Mouse (Mus musculus): Measurements from ENCODE around the gene Iqca. TPM values are rescaled to one million over a fixed set of nuclear protein-coding genes. Genes with fewer than 3 reads are reported as not detected.
A peak's percentile ranks its signal among the peaks of the same experiment; 100 is the strongest.

The Iqca gene
- total RNA-seq, 2 experiments from 2014 or later = 0.79 to 0.88 TPM

DNA sequence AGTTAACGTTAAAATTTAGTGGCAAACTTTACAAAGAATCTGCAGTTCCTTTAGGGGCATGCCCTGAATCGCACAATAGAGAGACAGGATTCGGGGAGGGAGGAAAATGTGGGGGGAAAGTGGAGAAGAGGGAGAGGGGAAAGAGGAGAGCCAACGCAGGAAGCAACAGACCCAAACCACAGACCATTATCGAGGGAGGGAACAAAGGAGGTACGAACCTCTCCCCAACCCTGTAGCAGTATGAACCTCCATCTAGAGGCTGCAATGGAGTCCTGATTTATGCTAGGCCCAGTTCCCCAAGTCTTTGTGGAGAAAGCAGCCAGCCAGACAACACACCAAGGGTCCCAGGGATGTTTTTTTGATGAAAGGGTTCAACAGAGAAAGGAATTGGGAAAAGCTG, 586 bp upstream of the Iqca start:
- no peak for DNase-seq
- intact Hi-C loops (cut with DNase I) = no loop called here

DNA sequence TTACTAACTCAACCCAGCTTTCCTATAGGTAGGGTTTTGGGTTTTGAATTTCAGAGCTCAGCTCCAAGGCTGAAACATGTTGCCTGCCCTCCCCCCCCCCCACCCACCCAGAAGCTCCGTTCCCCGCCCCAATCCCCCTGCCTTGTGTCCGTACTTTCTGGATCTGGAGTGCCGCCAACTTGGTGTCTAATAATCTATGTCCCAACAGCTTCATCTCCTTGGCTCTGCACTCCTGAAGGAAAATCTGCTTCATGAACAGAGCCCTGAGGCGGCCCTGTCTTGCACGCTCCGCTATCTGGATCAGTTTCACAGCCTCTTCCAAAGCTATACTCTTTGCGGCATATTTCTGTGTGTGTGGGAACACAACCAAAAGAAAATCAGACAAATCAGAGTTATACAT, 13.5 kb downstream of the Iqca start:
- intact Hi-C loops (cut with DNase I) = no loop called here
- peak; percentile 28 for DNase-seq

DNA sequence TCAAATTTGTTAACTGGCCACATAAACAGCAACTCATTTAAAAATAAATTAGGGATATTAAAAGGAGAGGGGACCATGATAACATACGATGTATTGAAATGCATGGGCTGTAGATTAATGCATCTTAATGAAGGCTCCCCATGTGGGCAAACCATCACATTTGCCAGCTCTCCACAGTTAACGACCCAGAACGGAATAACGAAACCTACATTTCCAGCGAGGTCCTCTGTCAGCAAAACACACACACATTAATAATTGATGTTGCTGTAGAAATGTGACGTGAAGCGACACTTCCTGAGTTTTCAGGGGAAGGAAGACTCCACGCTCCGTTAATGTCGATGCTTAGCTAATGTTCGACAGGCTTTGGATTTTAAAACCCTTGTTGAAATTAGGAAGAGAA, 20.8 kb downstream of the Iqca start:
- intact Hi-C loops (cut with DNase I) = no loop called here
- no peak for DNase-seq

DNA sequence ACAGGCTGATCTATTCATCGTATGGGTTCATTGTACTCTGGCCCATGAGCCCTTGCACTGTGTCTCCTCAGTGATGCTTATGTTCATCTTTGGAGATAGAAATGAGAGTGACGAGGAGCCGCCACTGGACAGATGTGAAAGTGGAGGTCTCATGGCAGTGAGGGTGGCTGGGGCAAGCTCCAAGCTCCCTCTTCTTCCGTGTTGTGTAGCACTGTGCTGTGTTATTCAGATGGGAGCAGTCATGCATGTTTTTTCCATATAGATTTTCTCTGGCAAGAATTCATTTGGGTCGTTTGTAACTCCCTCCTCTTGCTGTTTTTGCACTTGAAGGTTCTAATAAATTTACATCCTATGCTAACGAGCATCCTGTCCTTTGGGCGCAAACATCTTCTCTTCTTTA, 21.2 kb downstream of the Iqca start:
- intact Hi-C loops (cut with DNase I) = no loop called here
- DNase-seq = no peak

DNA sequence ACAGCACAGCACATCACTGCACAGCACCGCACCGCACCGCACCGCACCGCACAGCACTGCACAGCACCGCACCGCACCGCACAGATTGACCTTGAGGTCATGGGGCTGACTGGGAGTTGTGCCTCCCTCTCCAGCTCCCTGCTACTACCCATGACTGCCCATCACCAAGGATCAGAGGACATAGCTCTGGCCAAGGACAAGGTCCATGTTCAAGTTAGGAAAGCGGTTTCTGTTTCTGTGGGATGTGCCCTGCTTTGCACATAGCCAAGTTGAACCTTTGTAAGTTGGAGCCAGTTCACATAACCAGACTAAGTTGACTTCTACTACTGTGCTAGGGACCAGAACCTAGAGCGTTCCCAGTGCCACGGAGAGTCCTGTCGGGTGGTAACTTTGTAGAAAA, 28.6 kb downstream of the Iqca start:
- intact Hi-C loops (cut with DNase I) = no loop called here

DNA sequence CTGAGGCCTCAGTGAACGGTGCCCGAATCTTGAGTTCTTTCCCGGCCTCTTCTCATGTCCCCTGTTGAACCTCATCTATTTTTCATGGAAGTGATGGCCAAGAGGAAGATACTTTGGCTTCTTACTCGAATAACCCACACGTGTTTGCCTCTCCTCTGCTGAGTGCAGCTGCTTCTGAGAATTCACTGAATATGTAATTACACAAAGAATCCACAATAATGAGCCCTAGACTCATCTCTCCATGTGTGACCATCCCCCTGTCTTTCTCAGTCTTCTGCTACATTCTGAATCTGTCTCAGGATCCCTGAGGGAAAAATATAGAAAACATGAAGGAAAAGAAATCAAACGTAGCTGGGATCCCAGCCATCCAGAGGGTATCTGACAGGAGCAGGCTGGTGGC, 32.5 kb downstream of the Iqca start:
- intact Hi-C loops (cut with DNase I) = no loop called here
- DNase-seq = no peak

More for the DNA sequence above, 28.6 kb downstream of the Iqca start:
- no peak for DNase-seq

DNA sequence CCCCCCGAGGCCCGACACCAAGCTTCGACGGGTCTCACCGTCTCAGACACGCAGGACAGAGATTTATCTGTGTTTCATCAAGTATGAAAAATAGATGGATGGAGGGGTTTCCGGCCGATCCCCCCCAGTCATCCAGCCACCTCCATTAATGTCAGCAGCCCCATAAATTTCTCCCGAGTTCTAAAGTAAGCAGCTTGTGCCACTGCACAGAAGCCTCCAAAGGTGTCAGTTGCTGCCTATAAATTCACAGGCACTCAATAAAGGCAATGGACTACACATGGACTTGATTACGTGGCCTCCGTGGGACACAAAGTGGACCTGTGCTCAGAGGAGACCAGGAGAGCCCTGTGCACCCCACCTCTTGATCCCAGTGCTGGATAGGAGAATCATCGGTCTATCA, 34.0 kb downstream of the Iqca start:
- no peak for DNase-seq
- intact Hi-C loops (cut with DNase I) = no loop called here

DNA sequence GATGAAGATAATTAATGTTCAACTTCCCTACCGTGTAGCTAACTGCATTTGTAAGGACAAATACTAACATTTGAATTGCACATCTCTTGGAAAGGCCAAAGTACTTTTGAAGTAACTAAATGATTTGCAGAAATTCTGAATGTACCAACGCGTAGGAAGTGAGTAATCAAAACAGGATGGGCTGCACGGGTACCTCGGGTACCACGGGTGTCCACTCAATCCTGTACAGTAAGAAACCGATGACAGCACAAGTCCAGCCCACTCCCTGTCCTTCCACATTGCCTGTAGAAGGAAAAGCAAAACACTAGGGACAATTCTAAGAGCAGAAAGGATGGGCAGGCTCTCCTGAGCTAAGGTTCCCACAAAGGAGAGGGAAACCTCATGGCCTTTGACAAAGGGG, 36.0 kb downstream of the Iqca start:
- DNase-seq = no peak
- intact Hi-C loops (cut with DNase I) = no loop called here

DNA sequence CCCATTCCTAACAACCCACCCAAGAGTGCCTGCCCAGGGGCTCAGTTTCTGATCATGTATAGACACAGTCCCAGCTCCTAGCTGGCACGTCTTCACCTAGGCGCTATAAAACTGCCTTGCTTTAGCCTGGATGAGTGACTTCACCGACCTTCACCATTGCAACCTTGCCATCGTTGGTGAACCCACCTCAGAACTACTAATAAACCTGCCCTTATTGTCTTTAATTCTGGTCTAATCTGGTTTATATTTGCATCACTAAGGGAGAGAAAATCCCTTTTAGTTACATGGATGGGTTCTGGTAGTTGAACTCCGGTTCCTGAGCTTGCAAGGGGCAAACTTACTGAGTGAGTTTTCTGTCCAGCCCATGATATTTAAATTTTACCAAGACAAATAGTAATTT, 38.6 kb downstream of the Iqca start:
- intact Hi-C loops (cut with DNase I) = no loop called here
- no peak for DNase-seq

DNA sequence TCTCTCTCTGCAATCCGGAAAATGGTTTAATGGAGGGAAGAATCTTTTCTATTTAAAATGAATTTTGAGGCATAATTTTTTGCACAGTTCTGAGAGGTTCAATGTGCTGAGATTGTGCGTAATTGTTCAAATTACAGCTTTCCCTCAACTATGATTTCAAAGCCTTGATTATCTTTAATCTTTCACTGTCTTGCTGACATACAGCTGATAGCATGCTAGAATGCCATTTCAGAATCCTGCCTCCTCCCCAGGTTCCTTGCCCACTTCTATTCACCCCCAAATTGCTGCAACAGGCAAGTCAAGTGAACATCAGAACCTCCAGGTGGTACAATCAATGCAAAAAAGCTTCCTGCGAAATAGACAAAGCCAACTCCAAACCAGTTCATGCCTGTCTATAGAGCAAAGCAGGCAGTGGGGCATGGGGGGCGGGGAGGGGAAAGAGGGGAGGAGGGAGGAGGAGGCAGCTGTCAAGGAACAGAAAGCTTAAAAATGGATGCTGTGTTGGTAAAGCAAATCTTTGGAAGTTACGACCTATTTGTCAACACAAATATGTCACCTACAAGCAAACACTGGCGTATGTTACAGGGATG, 39.5 kb downstream of the Iqca start:
- intact Hi-C loops (cut with DNase I) = no loop called here
- DNase-seq = no peak

DNA sequence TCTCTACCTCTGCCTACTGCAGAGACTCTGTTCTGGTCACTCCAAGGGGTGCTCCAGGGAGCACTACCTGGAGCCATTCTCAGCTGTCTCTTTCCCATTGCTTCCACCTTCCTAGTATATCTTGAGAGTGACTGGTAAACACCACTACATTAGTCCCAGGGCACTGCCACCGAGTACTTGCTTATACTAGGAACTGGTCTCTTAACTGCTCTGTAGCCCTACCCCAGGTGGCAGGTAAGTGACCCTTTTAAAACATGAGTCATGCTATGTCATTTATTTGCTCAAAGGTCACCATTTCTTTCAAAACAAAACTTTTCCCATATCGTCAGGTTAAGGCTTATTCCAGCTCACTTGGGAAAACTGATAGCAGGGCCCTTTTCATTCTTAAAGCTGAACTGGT, 40.5 kb downstream of the Iqca start:
- DNase-seq = no peak
- intact Hi-C loops (cut with DNase I) = no loop called here

DNA sequence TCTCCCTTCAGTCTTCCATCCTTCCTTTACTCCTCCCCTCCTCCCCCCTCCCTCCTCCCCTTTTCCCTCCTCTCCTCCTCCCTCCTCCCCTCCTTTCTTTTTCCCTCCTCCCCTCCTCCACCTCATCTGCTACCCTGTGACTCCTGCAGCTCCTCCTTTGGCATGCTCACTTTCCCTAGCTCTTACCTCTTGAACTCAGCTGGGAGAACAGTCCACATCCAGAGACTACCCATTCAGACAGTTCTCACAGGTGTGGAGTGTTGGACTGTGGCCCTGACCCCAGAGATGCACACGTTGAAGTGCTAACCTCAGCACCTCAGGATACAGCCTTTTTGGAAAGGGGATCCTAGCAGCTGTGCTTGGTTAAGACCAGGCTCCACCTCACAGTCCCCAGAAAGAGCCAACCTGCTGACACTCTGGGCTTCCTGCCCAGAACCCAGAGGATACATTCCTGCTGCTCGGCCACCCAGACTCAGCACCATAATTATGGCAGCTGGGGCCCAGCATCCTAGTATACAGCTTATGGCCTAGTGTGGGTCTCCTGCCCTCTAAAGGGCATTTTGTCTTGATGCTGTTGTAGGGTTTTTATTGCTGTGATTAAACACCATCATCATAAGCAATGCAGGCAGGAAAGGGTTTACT, 41.9 kb downstream of the Iqca start:
- DNase-seq = peak; percentile 90
- intact Hi-C loops (cut with DNase I) = no loop called here

DNA sequence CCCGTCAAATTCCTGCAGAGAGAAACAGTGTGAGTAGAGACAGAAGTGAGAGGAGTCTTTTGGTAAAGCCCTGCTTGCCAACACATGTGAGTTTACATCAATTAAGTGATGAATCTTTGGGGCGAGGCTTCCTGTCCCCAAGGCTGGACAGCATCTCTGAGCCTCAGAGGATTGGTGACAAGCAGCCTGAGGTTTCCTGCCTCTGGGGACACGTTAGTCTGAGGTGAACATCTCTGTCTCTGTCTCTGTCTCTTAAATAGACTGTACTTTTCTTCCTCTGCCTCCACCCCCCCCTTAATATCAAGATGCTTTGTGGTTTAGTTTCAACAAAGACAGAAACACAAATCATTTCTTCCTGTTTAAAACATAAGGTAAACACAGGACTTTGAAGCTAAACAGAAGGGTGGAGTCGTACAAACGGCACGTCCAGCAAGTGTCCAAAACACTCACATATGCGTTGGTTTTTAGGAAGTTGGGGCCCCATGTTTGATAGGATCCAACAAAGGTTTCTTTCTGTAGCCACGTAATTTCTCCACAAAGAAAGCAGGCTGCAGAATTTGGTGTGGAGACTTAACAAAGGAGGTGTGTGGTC, 49.2 kb downstream of the Iqca start:
- intact Hi-C loops (cut with DNase I) = no loop called here
- no peak for DNase-seq

DNA sequence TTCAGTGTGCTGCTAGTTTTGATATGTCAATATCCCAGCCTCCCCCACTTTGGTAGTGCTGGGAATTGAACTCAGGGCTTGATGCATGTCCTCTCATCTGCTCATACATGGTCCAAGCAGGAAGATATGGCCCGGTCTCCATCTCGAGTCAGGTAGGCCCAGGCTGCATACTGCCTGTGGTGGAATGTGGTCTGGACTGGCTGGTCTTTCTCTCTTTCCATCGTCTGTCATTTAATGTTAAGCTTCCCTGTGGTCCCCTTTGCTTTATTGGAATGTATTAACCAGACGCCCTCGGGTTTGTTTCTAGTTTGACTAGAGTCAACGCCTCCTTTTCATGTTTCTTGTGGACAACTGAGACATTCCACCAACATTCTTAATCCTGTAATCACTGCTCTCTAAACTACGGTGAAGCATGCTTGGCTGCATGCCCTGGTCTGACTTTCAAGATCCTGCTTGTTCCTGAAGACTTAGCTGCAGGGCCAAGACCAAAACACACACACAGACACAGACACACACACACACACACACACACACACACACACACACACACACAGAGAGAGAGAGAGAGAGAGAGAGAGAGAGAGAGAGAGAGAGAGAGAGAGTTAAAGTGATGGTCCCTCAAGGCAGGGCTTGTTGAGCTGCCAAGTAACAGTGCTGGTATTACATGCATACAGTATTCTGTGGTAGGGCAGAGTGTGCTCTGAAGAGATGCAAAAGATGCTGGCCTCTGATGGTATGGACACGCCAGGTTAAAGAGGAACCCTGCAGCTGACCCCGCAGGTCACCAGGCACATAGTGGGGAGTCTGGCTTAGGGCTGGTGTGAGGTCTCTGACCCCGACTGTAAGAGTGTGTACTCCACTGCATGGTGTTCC, 52.6 kb downstream of the Iqca start:
- intact Hi-C loops (cut with DNase I) = no loop called here
- DNase-seq = no peak

DNA sequence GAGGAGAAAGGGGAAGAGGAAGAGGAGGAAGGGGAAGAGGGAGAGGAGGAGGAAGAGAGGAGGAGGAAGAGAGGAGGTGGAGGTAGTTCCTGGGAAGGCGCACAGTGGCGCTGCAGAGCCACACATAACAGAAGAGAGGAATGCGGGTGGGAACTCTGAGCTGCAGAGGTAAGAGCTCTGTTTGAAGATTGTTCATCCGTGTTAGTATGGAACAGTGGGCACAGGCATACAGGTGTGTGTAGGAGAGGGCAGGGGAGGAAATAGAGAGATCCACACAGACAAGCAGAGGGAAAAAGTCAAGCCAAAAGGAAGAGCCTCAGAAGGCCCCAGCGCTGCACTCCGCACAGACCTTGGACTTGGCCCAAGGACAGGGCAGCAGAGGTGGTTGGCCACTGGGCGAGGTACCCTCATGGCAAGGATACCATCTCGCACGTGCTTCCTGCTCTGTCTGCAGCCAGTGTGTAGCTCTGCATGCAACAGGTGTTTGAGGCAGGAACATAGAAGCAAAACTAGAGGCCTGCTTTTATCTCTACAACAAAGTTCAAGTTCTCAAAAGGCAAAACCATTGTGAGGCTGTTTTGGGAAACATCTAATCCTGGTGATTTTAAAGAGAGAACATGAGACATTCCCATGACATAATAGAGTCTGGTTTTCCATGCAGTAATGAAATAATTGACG, 60.2 kb downstream of the Iqca start:
- intact Hi-C loops (cut with DNase I) = no loop called here
- DNase-seq = no peak

DNA sequence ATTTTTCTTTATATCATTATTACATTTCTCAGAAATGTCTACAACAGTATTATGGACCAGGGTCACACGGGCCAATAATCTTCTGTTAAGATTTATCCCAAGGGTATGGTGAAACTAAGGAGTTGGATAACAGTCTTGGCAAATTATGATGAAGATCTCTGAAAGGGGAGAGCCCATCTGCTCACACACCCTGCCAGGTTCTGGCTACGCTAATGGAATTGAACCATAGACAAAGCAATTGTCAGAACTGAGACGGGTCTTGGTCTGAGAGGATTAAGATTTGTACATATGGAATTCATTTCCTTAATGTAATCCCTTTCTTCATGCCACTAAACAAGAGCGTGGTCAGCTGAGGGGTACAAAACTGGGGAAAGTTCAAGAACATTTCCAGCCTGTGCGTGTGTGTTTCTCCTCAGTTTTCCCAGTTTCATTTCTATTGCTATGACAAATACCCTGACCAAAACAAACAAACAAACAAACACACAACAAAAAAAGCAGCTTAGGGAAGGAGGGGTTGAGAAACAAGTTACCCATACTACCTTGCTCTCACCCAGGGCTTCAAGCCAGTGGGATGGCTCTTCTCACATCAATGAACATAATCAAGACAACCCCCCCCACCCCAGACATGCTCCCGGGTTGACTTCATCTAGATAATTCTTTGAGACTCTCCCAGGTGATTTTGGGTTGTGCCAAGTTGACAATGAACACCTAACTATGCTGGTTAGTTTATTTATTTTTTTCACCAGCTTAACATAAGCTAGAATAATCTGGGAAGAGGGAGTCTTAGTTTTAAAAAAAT, 64.8 kb downstream of the Iqca start:
- peak; percentile 50 for DNase-seq
- intact Hi-C loops (cut with DNase I) = no loop called here

DNA sequence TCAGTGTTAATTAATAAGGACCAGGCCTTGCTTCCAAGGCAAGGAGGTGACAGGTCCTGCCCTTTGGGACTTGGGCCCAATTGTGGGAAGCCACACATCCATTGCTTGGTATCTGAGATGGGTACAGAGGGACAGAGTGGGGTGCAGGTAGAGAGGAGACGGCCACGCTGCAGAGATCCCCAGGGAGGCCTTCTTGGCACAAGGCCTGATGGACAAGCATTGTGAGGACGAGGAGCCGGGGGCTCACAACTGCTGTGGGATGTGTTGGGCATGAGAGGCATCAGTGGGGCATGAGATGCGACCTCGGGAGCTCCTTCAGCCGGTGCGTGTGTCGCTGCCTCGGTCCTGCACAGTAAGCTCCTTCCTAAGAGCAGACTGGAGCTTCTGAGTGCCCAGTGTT, 66.7 kb downstream of the Iqca start:
- intact Hi-C loops (cut with DNase I) = no loop called here
- peak; percentile 65 for DNase-seq

DNA sequence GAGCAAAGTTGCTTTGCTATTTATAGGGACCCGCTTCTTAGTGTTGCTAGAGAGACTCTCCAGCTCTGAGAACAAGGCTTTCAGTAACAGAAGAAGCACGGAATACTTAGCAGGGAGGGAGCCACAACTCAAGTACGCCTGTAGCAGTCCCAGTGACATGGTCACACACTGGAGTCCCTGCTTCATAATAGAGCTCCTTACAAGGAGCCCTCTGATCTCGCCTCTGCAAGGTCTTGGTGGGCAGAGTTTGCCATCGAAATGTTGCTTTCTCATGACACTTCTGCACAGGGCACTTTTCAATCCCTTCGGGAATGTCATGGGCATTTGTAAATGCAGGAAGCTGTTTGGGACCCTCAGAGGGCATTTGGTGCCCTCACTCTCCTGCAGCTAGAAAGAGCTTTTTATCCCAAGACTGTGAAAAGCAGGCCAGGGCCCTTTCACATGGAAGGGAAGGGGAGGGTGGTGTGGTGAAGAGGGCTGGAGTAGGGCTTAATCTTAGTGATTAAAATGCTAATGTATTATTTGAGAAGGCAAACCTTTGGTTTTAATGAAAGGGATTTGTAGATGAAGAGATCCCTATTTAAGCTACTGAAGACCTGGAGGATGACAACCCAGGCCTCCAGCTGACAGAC, 67.6 kb downstream of the Iqca start:
- DNase-seq = no peak
- intact Hi-C loops (cut with DNase I) = no loop called here

DNA sequence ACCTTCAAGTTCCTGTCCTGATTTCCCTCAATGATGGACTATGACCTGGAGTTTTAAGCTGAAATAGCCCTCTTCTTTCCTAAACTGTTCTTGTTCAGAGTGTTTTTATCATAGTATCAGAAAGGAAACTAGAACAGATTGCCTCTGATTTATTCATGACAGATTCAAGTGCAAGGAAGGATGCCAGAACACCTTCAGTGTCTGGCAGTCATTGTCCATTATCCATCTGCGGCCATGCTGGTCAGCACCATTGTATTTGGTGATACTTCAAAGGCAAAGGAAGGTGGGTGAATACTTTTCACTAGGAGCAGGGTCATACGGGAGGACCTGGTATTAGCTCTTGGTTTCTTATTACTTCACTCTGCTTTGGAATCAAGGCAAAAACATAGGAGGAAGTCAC, 76.9 kb downstream of the Iqca start:
- intact Hi-C loops (cut with DNase I) = no loop called here
- no peak for DNase-seq

DNA sequence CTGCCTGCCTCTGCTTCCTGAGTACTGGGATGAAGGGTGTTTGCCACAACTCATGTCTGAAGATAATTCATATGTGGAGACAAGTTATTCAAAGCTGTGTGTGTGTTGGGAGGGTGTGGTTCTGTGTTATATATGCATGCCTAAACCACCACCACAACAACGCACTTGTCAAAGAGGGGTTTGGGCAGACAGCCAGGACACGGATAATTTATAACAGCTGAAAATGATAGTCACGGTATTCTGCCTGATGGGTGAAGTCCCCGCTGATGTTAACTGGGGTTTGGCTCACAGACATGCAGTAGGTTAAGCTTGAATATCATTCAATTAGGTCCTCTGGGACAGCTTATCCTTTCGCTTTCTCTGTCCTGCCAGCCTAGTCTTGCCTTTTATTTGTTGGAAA, 78.4 kb downstream of the Iqca start:
- intact Hi-C loops (cut with DNase I) = no loop called here
- DNase-seq = no peak

All from left cerebral cortex, postnatal 4 days (tissue).